Mouse (Mus musculus) spleen, postnatal 4 days (tissue): ENCODE results near the gene Neurl3.

Experiments
- DNase-seq, 2 experiments: peaks; one replicate each; pipeline ENCODE4 v3.0.0; 2022; ENCODE audit warnings: low spot score in 2 of 2

Gene Neurl3

GRCm38 (mm10) chr1:36258631-36259030 is 15.8 kb downstream of the Neurl3 start:
- DNase-seq: no peak

GRCm38 (mm10) chr1:36257276-36257675 is 17.2 kb downstream of the Neurl3 start:
- no peak for DNase-seq

DNA sequence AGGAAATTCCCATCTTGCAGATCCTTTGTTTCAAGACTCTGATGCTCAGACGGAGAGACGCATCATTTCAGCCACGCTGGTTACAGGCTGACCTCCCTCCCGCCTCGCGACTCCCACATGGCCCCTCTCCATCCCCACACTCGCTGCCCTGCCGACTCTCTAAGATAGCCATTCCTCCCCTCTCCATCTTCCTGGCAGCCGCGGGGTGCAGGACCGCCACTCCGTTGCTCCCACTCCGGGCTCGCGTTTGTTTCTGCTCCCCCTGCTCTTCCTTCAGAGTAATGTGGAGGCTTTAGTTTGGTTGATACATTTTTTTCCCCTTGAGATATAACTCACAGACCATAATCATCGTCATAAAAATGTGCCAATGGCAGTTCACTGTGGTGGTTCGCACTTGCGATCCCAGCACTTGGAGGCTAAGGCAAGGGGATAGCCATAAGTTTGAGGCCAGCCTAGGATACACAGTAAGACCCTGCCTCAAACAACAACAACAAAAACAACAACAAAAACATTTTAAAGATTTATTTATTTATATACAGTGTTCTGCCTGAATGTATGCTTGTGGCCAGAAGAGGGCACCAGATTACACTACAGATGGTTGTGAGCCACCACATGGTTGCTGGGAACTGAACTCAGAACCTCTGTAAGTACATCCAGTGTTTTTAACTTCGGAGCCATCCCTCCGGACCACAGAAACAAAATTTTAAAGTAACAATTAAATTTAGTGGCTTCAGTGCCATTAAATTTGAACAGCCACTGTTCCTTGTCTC is 18.4 kb downstream of the Neurl3 start:
- DNase-seq: no peak

DNA sequence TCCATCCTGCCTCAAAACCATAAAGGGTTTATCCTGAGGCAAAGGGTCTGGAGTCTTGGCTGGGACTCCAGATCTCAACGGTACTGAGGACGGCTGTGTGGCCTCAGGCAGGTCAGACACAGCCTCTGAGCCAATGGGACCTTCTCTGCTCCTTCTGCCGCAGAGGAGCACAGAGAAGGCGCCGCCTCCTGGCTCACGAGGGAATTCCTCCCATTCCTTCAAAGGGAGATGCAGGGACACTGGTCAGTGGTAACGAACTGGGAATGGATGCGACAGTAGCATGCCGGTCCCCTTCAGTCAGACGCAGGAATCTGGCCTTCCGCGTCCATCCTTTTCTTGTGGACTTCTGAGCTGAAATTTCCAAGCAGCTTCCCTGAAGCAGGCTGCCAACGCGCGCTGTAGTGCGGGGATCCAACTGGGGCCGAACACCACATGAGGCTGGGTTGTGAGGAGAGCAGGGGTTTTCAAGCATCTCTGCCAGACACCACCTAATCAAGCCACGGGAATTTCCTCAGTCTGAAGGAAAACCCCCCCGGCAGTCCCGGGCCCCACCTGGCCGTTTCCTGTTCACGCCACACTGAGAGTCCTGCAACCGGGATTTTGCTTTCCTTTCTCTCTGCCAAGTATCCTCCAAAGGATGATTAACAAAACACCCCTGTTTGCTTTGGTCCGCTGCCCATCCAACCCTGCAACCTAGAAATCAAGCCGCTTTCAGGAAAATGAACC is 19.7 kb downstream of the Neurl3 start:
- DNase-seq: no peak

DNA sequence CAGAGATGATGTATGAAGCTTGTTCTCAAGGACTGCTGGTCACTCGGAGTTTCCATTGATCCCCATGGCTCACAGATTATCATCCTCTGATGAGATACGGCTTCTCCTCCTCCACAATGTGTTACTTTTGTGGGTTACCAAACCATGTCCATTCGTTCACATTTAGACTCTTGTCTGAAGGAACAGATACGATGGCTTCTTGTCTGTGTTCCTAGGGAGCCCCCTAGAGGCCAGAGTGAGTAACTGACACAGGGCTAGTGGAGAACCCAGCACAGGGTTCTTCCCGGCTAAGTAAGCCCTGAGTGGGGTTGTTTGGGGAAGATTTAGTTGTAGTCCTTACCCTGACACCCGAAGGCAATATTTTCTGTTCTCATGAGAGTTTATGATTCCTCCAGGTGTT is 21.7 kb downstream of the Neurl3 start:
- peak; percentile 67 to 82 for DNase-seq

- no peak for DNase-seq
Observed at GRCm38 (mm10) chr1:36251426-36251825, 23.1 kb downstream of the Neurl3 start.

- DNase-seq: no peak
Observed at GRCm38 (mm10) chr1:36246688-36247087, 27.8 kb downstream of the Neurl3 start.

DNA sequence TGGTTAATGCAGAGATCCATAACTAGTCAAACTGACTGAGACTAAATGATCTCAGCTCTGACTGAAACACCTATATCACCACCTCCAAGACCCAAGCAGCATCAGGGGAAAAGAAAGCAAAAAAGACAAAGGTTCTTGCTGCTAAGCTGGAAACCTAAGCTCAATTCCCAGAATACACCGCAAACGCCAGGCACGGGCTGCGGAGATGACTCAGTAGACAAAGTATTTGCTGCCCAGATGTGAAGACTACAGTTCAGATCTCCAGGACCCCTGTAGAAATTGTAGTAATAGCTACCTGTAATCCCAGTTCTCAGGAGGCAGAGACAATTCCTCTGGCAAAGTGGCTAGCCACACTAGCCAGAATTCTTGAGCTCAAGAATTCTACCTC is 29.7 kb downstream of the Neurl3 start:
- no peak for DNase-seq

GRCm38 (mm10) chr1:36244058-36244827 is 30.2 kb downstream of the Neurl3 start, which contains the start of gene Uggt1:
TSS of gene Uggt1 (minus strand) at chr1:36244720.
- peak; percentile 93 to 94 for DNase-seq

DNA sequence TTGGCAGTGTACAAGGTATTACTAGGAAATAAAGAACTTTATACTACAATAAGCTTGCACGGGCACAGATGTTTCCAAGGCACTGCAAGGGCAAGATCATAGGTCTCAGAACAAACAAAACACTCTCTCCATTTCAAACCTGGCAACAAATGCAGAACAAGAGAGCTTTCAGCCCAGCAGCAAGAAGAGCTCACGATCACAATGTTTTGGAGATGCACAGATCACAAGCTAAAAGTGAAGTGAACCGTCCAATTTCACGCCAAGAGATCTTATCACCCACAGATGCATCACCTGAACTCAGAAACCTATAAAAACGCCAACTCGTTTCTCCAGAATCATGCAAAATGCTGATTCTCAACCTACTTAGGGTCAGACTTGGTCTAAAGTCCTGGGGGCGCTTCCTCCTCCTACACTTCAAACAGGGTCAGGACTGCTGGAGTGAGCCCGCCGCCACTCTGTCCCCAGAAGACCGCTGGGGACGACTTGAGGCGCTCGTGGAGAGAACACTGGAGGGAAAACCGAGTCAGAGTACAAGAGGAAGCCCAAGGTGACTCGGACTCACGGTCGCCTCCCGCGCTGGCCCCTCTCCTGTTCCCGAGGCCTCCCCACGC is 30.9 kb downstream of the Neurl3 start:
- DNase-seq: no peak

DNA sequence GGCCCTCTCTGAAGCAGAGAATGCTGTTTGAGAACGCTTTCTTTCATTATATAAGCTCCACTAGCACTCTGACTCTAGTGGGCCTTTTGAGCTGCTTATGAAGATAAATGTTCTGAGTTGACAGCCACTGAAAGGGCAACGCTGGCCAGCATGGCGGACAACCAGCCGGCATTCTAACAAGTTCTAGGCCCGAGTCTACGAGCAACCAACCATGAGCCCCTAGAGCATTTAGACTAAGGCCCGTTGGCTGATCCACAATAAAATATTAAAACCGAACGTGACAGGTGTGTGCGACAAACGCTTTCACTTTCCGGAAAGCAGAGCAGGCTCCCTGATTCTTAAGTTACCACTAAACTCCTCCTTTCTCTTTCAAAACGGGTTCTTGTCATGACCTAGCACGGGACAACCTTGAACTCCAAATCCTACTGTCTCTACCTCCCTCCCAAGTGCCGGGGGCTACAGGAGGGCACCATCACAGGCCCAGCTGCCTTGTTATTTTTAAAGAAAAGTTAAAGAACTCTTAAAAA is 32.5 kb downstream of the Neurl3 start:
- no peak for DNase-seq

DNA sequence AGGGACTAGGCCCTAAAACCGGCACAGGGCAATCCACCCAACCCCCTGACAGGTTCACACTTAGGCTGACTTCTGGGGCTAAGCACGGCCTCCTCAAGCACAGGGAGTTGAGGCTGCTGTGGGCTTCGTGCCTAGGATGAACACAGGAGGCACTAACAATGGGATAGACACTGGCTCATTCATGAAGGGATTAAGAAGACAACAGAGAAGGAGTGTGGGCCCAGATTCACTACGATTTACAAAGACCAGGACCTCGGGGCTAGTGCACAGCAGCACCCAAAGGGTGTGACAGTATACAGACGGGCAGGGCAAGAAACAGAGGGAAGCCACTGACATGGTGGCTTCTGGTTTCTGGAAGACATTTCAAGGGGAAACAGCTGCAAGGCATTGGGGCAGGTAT is 34.3 kb downstream of the Neurl3 start:
- no peak for DNase-seq

DNA sequence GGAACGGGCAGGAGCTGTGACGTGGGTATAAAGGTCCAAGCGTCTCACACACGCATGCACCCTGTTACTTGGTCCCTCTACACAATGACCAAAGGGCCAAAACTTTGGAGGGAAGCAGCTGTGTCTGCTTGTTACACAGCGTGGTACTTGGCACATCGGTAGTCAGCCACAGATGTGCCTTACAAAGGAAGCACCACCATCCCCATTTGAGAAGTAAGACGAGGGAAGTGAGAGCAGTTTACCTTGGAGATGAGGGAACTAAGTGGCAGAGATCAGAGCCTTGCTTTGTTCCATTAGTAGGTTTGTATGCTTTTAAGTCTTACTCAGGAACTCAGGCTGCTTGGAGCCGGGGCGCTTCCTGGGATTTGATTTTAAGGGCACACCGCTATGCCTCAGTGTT is 35.1 kb downstream of the Neurl3 start:
- DNase-seq: no peak

GRCm38 (mm10) chr1:36235855-36236254 is 38.6 kb downstream of the Neurl3 start:
- DNase-seq: no peak

- DNase-seq: no peak
Observed at GRCm38 (mm10) chr1:36235057-36235639, 39.3 kb downstream of the Neurl3 start.

DNA sequence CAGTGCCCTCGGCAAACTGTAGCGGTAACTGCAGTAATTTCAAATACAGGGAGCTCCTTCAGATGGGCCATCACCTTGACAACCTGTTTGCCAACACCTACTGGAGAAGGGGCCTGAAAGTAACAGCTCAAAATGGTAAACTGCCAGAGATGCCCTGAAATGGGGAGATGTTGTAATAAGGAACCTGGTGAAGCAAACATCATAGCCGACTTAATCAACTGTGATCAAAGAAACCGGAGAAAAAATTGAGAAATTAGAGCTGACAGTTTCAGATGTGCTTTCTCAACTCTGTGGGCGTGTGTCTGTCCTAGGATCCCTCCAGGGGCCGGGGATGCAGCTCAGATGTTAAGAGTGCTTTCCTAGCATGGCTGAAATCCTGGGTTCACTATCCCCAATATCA is 41.3 kb downstream of the Neurl3 start:
- DNase-seq: no peak

- DNase-seq: no peak
Observed at GRCm38 (mm10) chr1:36230919-36231705, 43.4 kb downstream of the Neurl3 start.

- DNase-seq: no peak
Observed at GRCm38 (mm10) chr1:36228461-36228860, 46.0 kb downstream of the Neurl3 start.

GRCm38 (mm10) chr1:36224648-36225047 is 49.8 kb downstream of the Neurl3 start:
- DNase-seq: no peak
